Mouse (Mus musculus): ENCODE results near the gene Lrrc39. TPM values are rescaled to one million over a fixed set of nuclear protein-coding genes. Genes with fewer than 3 reads are reported as not detected.
A peak's percentile ranks its signal among the peaks of the same experiment; 100 is the strongest.

Lrrc39 gene
- polyA plus RNA-seq (2014; fragmentation: Nextera tagmentation; extraction: Ambion mirVana), result 2.1 and 2.8 TPM in 2 replicates

GRCm38 (mm10) chr3:116562408-116563094, at the start of gene Lrrc39:
Gene Lrrc39 (plus strand): TSS chr3:116562973.
- peak within 1 kb of the TSS; percentile 50 for H3K4me3 ChIP-seq (ENCODE audit: low read depth, low read length)
- peak within 1 kb of the TSS; percentile 91 for H3K27ac ChIP-seq (ENCODE audit: low read depth, low read length)
- peaks cover 5% of the 10 kb centered on the region; the same call in 1 of the 2 replicates for H3K36me3 ChIP-seq (ENCODE audit: control insufficient read depth, insufficient read depth, low read length)
- H3K27me3 ChIP-seq (replicated peaks; ENCODE audit: control insufficient read depth, insufficient read depth, low read length), result no peaks in the 10 kb centered on the region
- DNase-seq (ENCODE audit: low spot score) (peak; percentile 57), ATAC-seq (replicated peaks; ENCODE audit: low FRiP score) (peak; percentile 100)
- WGBS, result 29% methylated on average over 7 of the region's 7 CpGs
- peaks cover 3% of the 10 kb centered on the region; the same call in 1 of the 2 replicates for H3K9me3 ChIP-seq (ENCODE audit: control insufficient read depth, low read length)
- H3K4me1 ChIP-seq (replicated peaks; ENCODE audit: control insufficient read depth, insufficient read depth, low read length), result peaks cover 12% of the 10 kb centered on the region
- H3K4me2 ChIP-seq, result peak within 1 kb of the TSS; percentile 75
- H3K9ac ChIP-seq (ENCODE audit: low read depth, low read length), result peak within 1 kb of the TSS; percentile 60

- H3K4me2 ChIP-seq, result no peak overlapping the region
- 83% methylated on average over 12 of the region's 12 CpGs for WGBS
- ATAC-seq (replicated peaks; ENCODE audit: low FRiP score), result no peak
- no peaks in the 10 kb centered on the region; the same call in 1 of the 2 replicates for H3K4me1 ChIP-seq (replicated peaks; ENCODE audit: control insufficient read depth, insufficient read depth, low read length)
- no peaks in the 10 kb centered on the region for H3K9me3 ChIP-seq (ENCODE audit: control insufficient read depth, low read length)
- no peak overlapping the region for H3K27ac ChIP-seq (ENCODE audit: low read depth, low read length)
- DNase-seq (ENCODE audit: low spot score), result no peak
- H3K4me3 ChIP-seq (ENCODE audit: low read depth, low read length), result no peak overlapping the region
- no peak overlapping the region for H3K9ac ChIP-seq (ENCODE audit: low read depth, low read length)
- H3K36me3 ChIP-seq (ENCODE audit: control insufficient read depth, insufficient read depth, low read length), result peaks cover 5% of the 10 kb centered on the region; the same call in 1 of the 2 replicates
- no peaks in the 10 kb centered on the region for H3K27me3 ChIP-seq (replicated peaks; ENCODE audit: control insufficient read depth, insufficient read depth, low read length)
Measured at GRCm38 (mm10) chr3:116520141-116520761, 42.5 kb upstream of the Lrrc39 start.

GRCm38 (mm10) chr3:116529741-116530140, 33.0 kb upstream of the Lrrc39 start:
- no peaks in the 10 kb centered on the region for H3K27me3 ChIP-seq (replicated peaks; ENCODE audit: control insufficient read depth, insufficient read depth, low read length)
- 71% methylated on average over 3 of the region's 5 CpGs for WGBS
- H3K27ac ChIP-seq (ENCODE audit: low read depth, low read length), result no peak overlapping the region
- no peak overlapping the region for H3K9ac ChIP-seq (ENCODE audit: low read depth, low read length)
- H3K36me3 ChIP-seq (ENCODE audit: control insufficient read depth, insufficient read depth, low read length), result peaks cover 6% of the 10 kb centered on the region; the same call in 1 of the 2 replicates
- DNase-seq (ENCODE audit: low spot score), result no peak
- H3K9me3 ChIP-seq (ENCODE audit: control insufficient read depth, low read length), result no peaks in the 10 kb centered on the region
- no peaks in the 10 kb centered on the region for H3K4me1 ChIP-seq (replicated peaks; ENCODE audit: control insufficient read depth, insufficient read depth, low read length)
- no peak overlapping the region for H3K4me2 ChIP-seq
- no peak overlapping the region for H3K4me3 ChIP-seq (ENCODE audit: low read depth, low read length)
- ATAC-seq (replicated peaks; ENCODE audit: low FRiP score), result no peak

- H3K27ac ChIP-seq (ENCODE audit: low read depth, low read length), result no peak overlapping the region
- no peak for DNase-seq (ENCODE audit: low spot score)
- 85% methylated on average over 4 of the region's 4 CpGs for WGBS
Measured at GRCm38 (mm10) chr3:116530826-116531225, 31.9 kb upstream of the Lrrc39 start.

GRCm38 (mm10) chr3:116536428-116537199, 26.2 kb upstream of the Lrrc39 start:
- Histone ChIP-seq H3K4me3 (ENCODE audit: low read depth, low read length) (no peak overlapping the region), H3K9ac (ENCODE audit: low read depth, low read length) (no peak overlapping the region), H3K27ac (ENCODE audit: low read depth, low read length) (no peak overlapping the region), H3K4me2 (no peak overlapping the region), H3K4me1 (replicated peaks; ENCODE audit: control insufficient read depth, insufficient read depth, low read length) (no peaks in the 10 kb centered on the region), H3K27me3 (replicated peaks; ENCODE audit: control insufficient read depth, insufficient read depth, low read length) (no peaks in the 10 kb centered on the region), H3K9me3 (ENCODE audit: control insufficient read depth, low read length) (no peaks in the 10 kb centered on the region), H3K36me3 (ENCODE audit: control insufficient read depth, insufficient read depth, low read length) (peaks cover 19% of the 10 kb centered on the region)
- 59% methylated on average over 16 of the region's 16 CpGs for WGBS
- DNase-seq (ENCODE audit: low spot score) (no peak), ATAC-seq (replicated peaks; ENCODE audit: low FRiP score) (no peak)

More at GRCm38 (mm10) chr3:116530826-116531225, 31.9 kb upstream of the Lrrc39 start:
- no peak for ATAC-seq (replicated peaks; ENCODE audit: low FRiP score)
- H3K9ac ChIP-seq (ENCODE audit: low read depth, low read length), result no peak overlapping the region
- no peaks in the 10 kb centered on the region for H3K4me1 ChIP-seq (replicated peaks; ENCODE audit: control insufficient read depth, insufficient read depth, low read length)
- H3K9me3 ChIP-seq (ENCODE audit: control insufficient read depth, low read length), result no peaks in the 10 kb centered on the region
- H3K36me3 ChIP-seq (ENCODE audit: control insufficient read depth, insufficient read depth, low read length), result peaks cover 10% of the 10 kb centered on the region
- no peak overlapping the region for H3K4me2 ChIP-seq
- no peak overlapping the region for H3K4me3 ChIP-seq (ENCODE audit: low read depth, low read length)
- no peaks in the 10 kb centered on the region for H3K27me3 ChIP-seq (replicated peaks; ENCODE audit: control insufficient read depth, insufficient read depth, low read length)

- H3K9ac ChIP-seq (ENCODE audit: low read depth, low read length), result no peak overlapping the region
- H3K36me3 ChIP-seq (ENCODE audit: control insufficient read depth, insufficient read depth, low read length), result peaks cover 19% of the 10 kb centered on the region
- H3K9me3 ChIP-seq (ENCODE audit: control insufficient read depth, low read length), result no peaks in the 10 kb centered on the region
- no peaks in the 10 kb centered on the region for H3K27me3 ChIP-seq (replicated peaks; ENCODE audit: control insufficient read depth, insufficient read depth, low read length)
- no peaks in the 10 kb centered on the region for H3K4me1 ChIP-seq (replicated peaks; ENCODE audit: control insufficient read depth, insufficient read depth, low read length)
- no peak overlapping the region for H3K4me2 ChIP-seq
- 69% methylated on average over 6 of the region's 6 CpGs for WGBS
- ATAC-seq (replicated peaks; ENCODE audit: low FRiP score) (no peak), DNase-seq (ENCODE audit: low spot score) (no peak)
- no peak overlapping the region for H3K27ac ChIP-seq (ENCODE audit: low read depth, low read length)
- no peak overlapping the region for H3K4me3 ChIP-seq (ENCODE audit: low read depth, low read length)
Measured at GRCm38 (mm10) chr3:116537200-116537573, 25.6 kb upstream of the Lrrc39 start.

GRCm38 (mm10) chr3:116542070-116542469, 20.7 kb upstream of the Lrrc39 start:
- H3K27me3 ChIP-seq (replicated peaks; ENCODE audit: control insufficient read depth, insufficient read depth, low read length), result no peaks in the 10 kb centered on the region
- no peak overlapping the region for H3K4me3 ChIP-seq (ENCODE audit: low read depth, low read length)
- H3K9me3 ChIP-seq (ENCODE audit: control insufficient read depth, low read length), result no peaks in the 10 kb centered on the region
- H3K4me2 ChIP-seq, result no peak overlapping the region
- 67% methylated on average over 2 of the region's 2 CpGs for WGBS
- H3K9ac ChIP-seq (ENCODE audit: low read depth, low read length), result no peak overlapping the region
- ATAC-seq (replicated peaks; ENCODE audit: low FRiP score) (no peak), DNase-seq (ENCODE audit: low spot score) (no peak)
- peaks cover 15% of the 10 kb centered on the region; the same call in 1 of the 2 replicates for H3K36me3 ChIP-seq (ENCODE audit: control insufficient read depth, insufficient read depth, low read length)
- H3K4me1 ChIP-seq (replicated peaks; ENCODE audit: control insufficient read depth, insufficient read depth, low read length), result peaks cover 3% of the 10 kb centered on the region; the same call in 1 of the 2 replicates
- H3K27ac ChIP-seq (ENCODE audit: low read depth, low read length), result no peak overlapping the region; the same call in 1 of the 2 replicates

GRCm38 (mm10) chr3:116542532-116542931, 20.2 kb upstream of the Lrrc39 start:
- DNase-seq (ENCODE audit: low spot score) (no peak), ATAC-seq (replicated peaks; ENCODE audit: low FRiP score) (no peak)
- Histone ChIP-seq H3K27me3 (replicated peaks; ENCODE audit: control insufficient read depth, insufficient read depth, low read length) (no peaks in the 10 kb centered on the region), H3K4me2 (no peak overlapping the region), H3K9ac (ENCODE audit: low read depth, low read length) (no peak overlapping the region), H3K36me3 (ENCODE audit: control insufficient read depth, insufficient read depth, low read length) (peaks cover 15% of the 10 kb centered on the region; the same call in 1 of the 2 replicates), H3K27ac (ENCODE audit: low read depth, low read length) (no peak overlapping the region), H3K4me3 (ENCODE audit: low read depth, low read length) (no peak overlapping the region), H3K4me1 (replicated peaks; ENCODE audit: control insufficient read depth, insufficient read depth, low read length) (peaks cover 3% of the 10 kb centered on the region; the same call in 1 of the 2 replicates), H3K9me3 (ENCODE audit: control insufficient read depth, low read length) (no peaks in the 10 kb centered on the region)
- 43% methylated on average over 3 of the region's 3 CpGs for WGBS

Measured in liver, embryonic 11.5 days (tissue).